Comparison of ENCODE assay signal across 7 mouse cellular contexts in genomic region chr16:30173953-30174874, GRCm38 (mm10).
DNase-seq lines count a peak whose midpoint lies in the region; ATAC-seq and TF ChIP-seq lines count a peak whose summit lies in the region.

No protein-coding gene starts in this region.

- TF ChIP-seq POLR2A in kidney, adult 2 months (IDR thresholded peaks at IDR 0.05; ENCODE audit: low read depth, low read length), result no peak

- no peak overlapping the region for H3K4me2 ChIP-seq in kidney, embryonic 15.5 days
- no peak overlapping the region for H3K4me2 ChIP-seq in embryonic facial prominence, embryonic 13.5 days

- no peaks in the 10 kb centered on the region for H3K9me3 ChIP-seq in kidney, embryonic 15.5 days (replicated peaks)
- no peaks in the 10 kb centered on the region for H3K9me3 ChIP-seq in embryonic facial prominence, embryonic 13.5 days
- H3K9me3 ChIP-seq in limb, embryonic 10.5 days (replicated peaks), result no peaks in the 10 kb centered on the region

- 52% methylated on average over 8 of the region's 8 CpGs for WGBS in kidney, adult 2 months
- WGBS in kidney, embryonic 15.5 days, result 53% methylated on average over 8 of the region's 8 CpGs
- WGBS in embryonic facial prominence, embryonic 13.5 days, result 38% methylated on average over 8 of the region's 8 CpGs
- 40% methylated on average over 8 of the region's 8 CpGs for WGBS in limb, embryonic 10.5 days

- no peak overlapping the region for H3K9ac ChIP-seq in kidney, embryonic 15.5 days
- no peak overlapping the region for H3K9ac ChIP-seq in embryonic facial prominence, embryonic 13.5 days

- intact Hi-C loops in heart, postnatal 36 days (cut with DNase I), result no loop called here

- TF ChIP-seq CTCF in kidney, adult 2 months (conservative IDR thresholded peaks at IDR 0.05; ENCODE audit: insufficient read depth, insufficient read length, low read depth, low read length), result no peak

- no peak for ATAC-seq in kidney, embryonic 15.5 days (replicated peaks; ENCODE audit: low FRiP score)
- ATAC-seq in embryonic facial prominence, embryonic 13.5 days (ENCODE audit: insufficient number of reproducible peaks, insufficient read depth, low FRiP score, low TSS enrichment, low read depth), result peak; percentile 33; the same call in 1 of the 2 replicates

- H3K4me1 ChIP-seq in kidney, adult 2 months (ENCODE audit: control insufficient read depth, insufficient read depth, low read length), result peaks cover 17% of the 10 kb centered on the region
- H3K4me1 ChIP-seq in kidney, embryonic 15.5 days, result peaks cover 58% of the 10 kb centered on the region
- H3K4me1 ChIP-seq in embryonic facial prominence, embryonic 13.5 days, result peaks cover 57% of the 10 kb centered on the region
- H3K4me1 ChIP-seq in limb, embryonic 10.5 days, result peaks cover 64% of the 10 kb centered on the region

- H3K36me3 ChIP-seq in kidney, adult 2 months (ENCODE audit: control insufficient read depth, insufficient read depth, low read length), result no peaks in the 10 kb centered on the region
- H3K36me3 ChIP-seq in kidney, embryonic 15.5 days, result no peaks in the 10 kb centered on the region
- H3K36me3 ChIP-seq in embryonic facial prominence, embryonic 13.5 days, result no peaks in the 10 kb centered on the region
- no peaks in the 10 kb centered on the region for H3K36me3 ChIP-seq in limb, embryonic 10.5 days

- H3K4me3 ChIP-seq in kidney, adult 2 months (ENCODE audit: insufficient read depth, low read depth, low read length), result no peak overlapping the region
- no peak overlapping the region for H3K4me3 ChIP-seq in kidney, embryonic 15.5 days (replicated peaks)
- no peak overlapping the region for H3K4me3 ChIP-seq in embryonic facial prominence, embryonic 13.5 days
- no peak overlapping the region for H3K4me3 ChIP-seq in limb, embryonic 10.5 days

- H3K27ac ChIP-seq in kidney, adult 2 months (ENCODE audit: insufficient read depth, low read depth, low read length), result no peak overlapping the region
- H3K27ac ChIP-seq in kidney, embryonic 15.5 days, result no peak overlapping the region
- peak overlapping the region; percentile 69 for H3K27ac ChIP-seq in embryonic facial prominence, embryonic 13.5 days
- peak overlapping the region; percentile 69 for H3K27ac ChIP-seq in limb, embryonic 10.5 days

- DNase-seq in kidney, adult 2 months, result peak; percentile 70
- DNase-seq in limb, embryonic 10.5 days (ENCODE audit: low spot score), result no peak
- DNase-seq in retina, embryonic 14.5 days (ENCODE audit: low spot score), result peak; percentile 49
- DNase-seq in heart, postnatal 36 days, result no peak
- DNase-seq in ovary, postnatal 14 days (ENCODE audit: low spot score), result no peak

- no peaks in the 10 kb centered on the region for H3K27me3 ChIP-seq in kidney, adult 2 months (replicated peaks; ENCODE audit: control insufficient read depth, insufficient read depth, low read length)
- H3K27me3 ChIP-seq in kidney, embryonic 15.5 days, result 0 out of 2 replicates have a peak, but pooled peaks cover 7% of the 10 kb centered on the region
- peaks cover 4% of the 10 kb centered on the region for H3K27me3 ChIP-seq in embryonic facial prominence, embryonic 13.5 days
- 0 out of 2 replicates have a peak, but pooled peaks cover 3% of the 10 kb centered on the region for H3K27me3 ChIP-seq in limb, embryonic 10.5 days (ENCODE audit: low read depth, poor library complexity, severe bottlenecking)

Comparison
In these comparisons a context has a peak if more than half of its experiments do, and no peak if none do; other contexts are left out.
1. DNase-seq: peak in kidney, adult 2 months (single experiment) and retina, embryonic 14.5 days (single experiment); none in limb, embryonic 10.5 days (single experiment), heart, postnatal 36 days (0 of 2) and ovary, postnatal 14 days (single experiment).
2. H3K27ac ChIP-seq: peak in embryonic facial prominence, embryonic 13.5 days (single experiment) and limb, embryonic 10.5 days (single experiment); none in kidney, adult 2 months (single experiment) and kidney, embryonic 15.5 days (single experiment).